Mouse (Mus musculus) liver, embryonic 11.5 days (tissue): ENCODE measurements at regions not wholly inside any gene's neighbourhood (a gene's known extent, or its start where the extent isn't known, plus 50 kb on each side); places are given as distances from the start of the nearest gene placed in this dataset.

Experiments
- ATAC-seq: fragments of 200-750 bp; cut with Nextera tagmentation; replicated peaks from 2 replicates; pipeline ENCODE4 v1.8.0; 2017; ENCODE audit warnings: moderate number of reproducible peaks, mild to moderate bottlenecking, moderate TSS enrichment, moderate library complexity; ENCODE audit not compliant: low FRiP score
- DNase-seq: peaks from one replicate; pipeline ENCODE4 v3.0.0-alpha.2; 2017; ENCODE audit warnings: low spot score
- H3K27ac ChIP-seq: fragments of 300-500 bp; sonication (generic); 2 replicates; pipeline ENCODE4 v1.5.1; 2014; ENCODE audit warnings: mild to moderate bottlenecking, low read depth, low read length, control low read depth
- H3K27me3 ChIP-seq: fragments of 300-500 bp; sonication (generic); replicated peaks from 2 replicates; pipeline ENCODE4 v1.6.1; 2014; ENCODE audit warnings: low read length, mixed read lengths; ENCODE audit not compliant: control insufficient read depth, insufficient read depth
- H3K36me3 ChIP-seq: fragments of 300-500 bp; sonication (generic); 2 replicates; pipeline ENCODE4 v1.6.1; 2014; ENCODE audit warnings: mild to moderate bottlenecking, low read length, moderate library complexity, mixed read lengths; ENCODE audit not compliant: control insufficient read depth, insufficient read depth
- H3K4me1 ChIP-seq: fragments of 300-500 bp; sonication (generic); replicated peaks from 2 replicates; pipeline ENCODE4 v1.6.1; 2014; ENCODE audit warnings: low read length, mixed read lengths; ENCODE audit not compliant: control insufficient read depth, insufficient read depth
- H3K4me2 ChIP-seq: fragments of 300-500 bp; sonication (generic); 2 replicates; pipeline ENCODE4 v1.6.1; 2014; ENCODE audit warnings: mild to moderate bottlenecking, control low read depth, moderate library complexity
- H3K4me3 ChIP-seq: fragments of 300-500 bp; sonication (generic); 2 replicates; pipeline ENCODE4 v1.5.1; 2014; ENCODE audit warnings: low read depth, low read length, control low read depth
- H3K9ac ChIP-seq: fragments of 300-500 bp; sonication (generic); 2 replicates; pipeline ENCODE4 v1.6.1; 2014; ENCODE audit warnings: low read depth, low read length, control low read depth
- H3K9me3 ChIP-seq: fragments of 300-500 bp; sonication (generic); 2 replicates; pipeline ENCODE4 v1.6.1; 2016; ENCODE audit warnings: low read length, inconsistent platforms, mixed read lengths; ENCODE audit not compliant: control insufficient read depth
- WGBS: fragments of 180-500 bp; shearing (Covaris S2); extraction: QIAGEN DNeasy Blood & Tissue Kit; methylation state at CpG from one replicate; pipeline ENCODE4 v1.1.7; 2014; 5-methylcytosine and 5-hydroxymethylcytosine counted together

GRCm38 (mm10) chr13:107193426-107193825 is 171.5 kb upstream of the Kif2a start:
- Histone ChIP-seq H3K4me3 (no peak overlapping the region), H3K4me2 (no peak overlapping the region), H3K27me3 (no peaks in the 10 kb centered on the region), H3K9ac (no peak overlapping the region), H3K27ac (no peak overlapping the region), H3K4me1 (no peaks in the 10 kb centered on the region), H3K9me3 (no peaks in the 10 kb centered on the region), H3K36me3 (no peaks in the 10 kb centered on the region)
- ATAC-seq (no peak), DNase-seq (no peak)
- WGBS, result 84% methylated on average over 4 of the region's 4 CpGs

GRCm38 (mm10) chr13:107187258-107187878 is 165.4 kb upstream of the Kif2a start:
- Histone ChIP-seq H3K9ac (no peak overlapping the region), H3K4me3 (no peak overlapping the region), H3K4me2 (no peak overlapping the region), H3K27me3 (no peaks in the 10 kb centered on the region), H3K4me1 (no peaks in the 10 kb centered on the region), H3K9me3 (no peaks in the 10 kb centered on the region), H3K36me3 (no peaks in the 10 kb centered on the region), H3K27ac (no peak overlapping the region)
- no peak for DNase-seq
- 88% methylated on average over 11 of the region's 11 CpGs for WGBS
- no peak for ATAC-seq

GRCm38 (mm10) chr13:107182544-107182943 is 160.6 kb upstream of the Kif2a start:
- WGBS, result 16% methylated on average over 6 of the region's 6 CpGs
- no peaks in the 10 kb centered on the region for H3K4me1 ChIP-seq
- no peaks in the 10 kb centered on the region for H3K36me3 ChIP-seq
- no peak for ATAC-seq
- H3K4me2 ChIP-seq, result no peak overlapping the region
- DNase-seq, result no peak
- no peaks in the 10 kb centered on the region for H3K27me3 ChIP-seq
- H3K9me3 ChIP-seq, result no peaks in the 10 kb centered on the region
- no peak overlapping the region for H3K27ac ChIP-seq
- no peak overlapping the region for H3K9ac ChIP-seq
- H3K4me3 ChIP-seq, result no peak overlapping the region

GRCm38 (mm10) chr13:107179551-107179950 is 157.6 kb upstream of the Kif2a start:
- H3K4me1 ChIP-seq, result no peaks in the 10 kb centered on the region
- no peak overlapping the region for H3K27ac ChIP-seq
- H3K36me3 ChIP-seq, result no peaks in the 10 kb centered on the region
- H3K4me3 ChIP-seq, result no peak overlapping the region
- no peak overlapping the region for H3K9ac ChIP-seq
- H3K4me2 ChIP-seq, result no peak overlapping the region
- H3K9me3 ChIP-seq, result no peaks in the 10 kb centered on the region
- no peaks in the 10 kb centered on the region for H3K27me3 ChIP-seq
- DNase-seq, result no peak
- no peak for ATAC-seq
- 74% methylated on average over 5 of the region's 5 CpGs for WGBS

GRCm38 (mm10) chr13:107177595-107177994 is 155.7 kb upstream of the Kif2a start:
- H3K4me3 ChIP-seq, result no peak overlapping the region
- no peak for DNase-seq
- WGBS, result 86% methylated on average over 7 of the region's 7 CpGs
- H3K4me1 ChIP-seq, result no peaks in the 10 kb centered on the region
- ATAC-seq, result no peak
- H3K4me2 ChIP-seq, result no peak overlapping the region
- H3K36me3 ChIP-seq, result no peaks in the 10 kb centered on the region
- H3K9ac ChIP-seq, result no peak overlapping the region
- H3K27me3 ChIP-seq, result no peaks in the 10 kb centered on the region
- no peaks in the 10 kb centered on the region for H3K9me3 ChIP-seq
- no peak overlapping the region for H3K27ac ChIP-seq

- H3K4me3 ChIP-seq, result no peak overlapping the region
- no peak overlapping the region for H3K27ac ChIP-seq
- no peak overlapping the region for H3K4me2 ChIP-seq
- H3K36me3 ChIP-seq, result no peaks in the 10 kb centered on the region
- no peaks in the 10 kb centered on the region for H3K9me3 ChIP-seq
- 75% methylated on average over 4 of the region's 4 CpGs for WGBS
- DNase-seq (no peak), ATAC-seq (no peak)
- no peaks in the 10 kb centered on the region for H3K27me3 ChIP-seq
- H3K9ac ChIP-seq, result no peak overlapping the region
- no peaks in the 10 kb centered on the region for H3K4me1 ChIP-seq
Observed at GRCm38 (mm10) chr13:107175891-107176290, 154.0 kb upstream of the Kif2a start.

- H3K9ac ChIP-seq, result no peak overlapping the region; the same call in 1 of the 2 replicates
Observed at GRCm38 (mm10) chr13:107168599-107169149, 146.7 kb upstream of the Kif2a start.

GRCm38 (mm10) chr13:107167856-107168598 is 146.1 kb upstream of the Kif2a start:
- ATAC-seq (no peak), DNase-seq (no peak)
- no peaks in the 10 kb centered on the region for H3K36me3 ChIP-seq
- H3K4me1 ChIP-seq, result no peaks in the 10 kb centered on the region
- H3K27ac ChIP-seq, result no peak overlapping the region
- no peak overlapping the region for H3K9ac ChIP-seq
- H3K9me3 ChIP-seq, result no peaks in the 10 kb centered on the region
- H3K4me2 ChIP-seq, result peak overlapping the region; percentile 63
- H3K4me3 ChIP-seq, result peak overlapping the region; percentile 7; the same call in 1 of the 2 replicates
- 77% methylated on average over 10 of the region's 10 CpGs for WGBS
- H3K27me3 ChIP-seq, result no peaks in the 10 kb centered on the region

More at GRCm38 (mm10) chr13:107168599-107169149, 146.7 kb upstream of the Kif2a start:
- H3K4me2 ChIP-seq, result peak overlapping the region; percentile 63
- H3K4me1 ChIP-seq, result no peaks in the 10 kb centered on the region
- DNase-seq, result peak; percentile 40
- peak; percentile 54 for ATAC-seq
- 23% methylated on average over 15 of the region's 15 CpGs for WGBS
- no peaks in the 10 kb centered on the region for H3K27me3 ChIP-seq
- H3K9me3 ChIP-seq, result no peaks in the 10 kb centered on the region
- H3K36me3 ChIP-seq, result no peaks in the 10 kb centered on the region
- peak overlapping the region; percentile 7; the same call in 1 of the 2 replicates for H3K4me3 ChIP-seq
- H3K27ac ChIP-seq, result no peak overlapping the region
